Mouse (Mus musculus): ENCODE data around the gene Sycp2l.

DNA sequence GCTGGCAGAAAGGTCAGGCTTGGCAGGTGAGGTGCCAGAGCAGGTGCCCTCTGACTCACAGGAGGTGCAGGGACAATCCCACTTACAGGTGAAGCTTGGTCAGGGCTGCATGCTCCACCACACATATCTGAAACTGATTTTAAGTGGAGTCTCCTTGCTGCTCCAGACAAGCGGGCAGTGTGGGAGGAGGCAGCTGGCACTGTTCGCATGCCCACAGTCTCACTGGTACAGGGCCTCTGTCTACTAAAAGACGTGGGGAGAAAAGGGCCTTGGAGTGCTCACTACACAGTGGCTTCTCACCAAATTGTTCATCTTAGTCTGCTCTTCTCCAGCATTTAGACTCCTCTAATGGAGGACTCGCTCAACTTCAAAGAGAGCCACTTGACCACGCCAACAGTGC is 92.1 kb downstream of the Sycp2l start:
- TF ChIP-seq POLR2A (IDR thresholded peaks at IDR 0.05; ENCODE audit: borderline replicate concordance, extremely low read depth, insufficient read depth, insufficient read length, poor library complexity, severe bottlenecking) (no peak), CTCF (IDR thresholded peaks at IDR 0.05; ENCODE audit: borderline replicate concordance, extremely low read depth, insufficient read depth, insufficient read length) (no peak)

Measured in brain, embryonic 14.5 days (tissue).